Mouse (Mus musculus): ENCODE results near the gene Mapre3. TPM values are rescaled to one million over a fixed set of nuclear protein-coding genes. Genes with fewer than 3 reads are reported as not detected.
A peak's percentile ranks its signal among the peaks of the same experiment; 100 is the strongest.

Gene Mapre3
- total RNA-seq (2021), result 100 to 1,000 TPM; 210 to 224 TPM

GRCm38 (mm10) chr5:30814424-30815119 lies at the start of gene Mapre3:
Mapre3 (plus strand) TSS chr5:30814641.
- DNase-seq (ENCODE audit: low spot score in 2 of 2), result peak; percentile 93 to 96
- intact Hi-C loops (cut with DNase I), result no loop called here

GRCm38 (mm10) chr5:30765596-30766370 lies 48.7 kb upstream of the Mapre3 start:
- peak in 1 of 2 experiments; percentile 73 for DNase-seq (ENCODE audit: low spot score in 2 of 2)

GRCm38 (mm10) chr5:30768082-30768481 lies 46.4 kb upstream of the Mapre3 start:
- no peak for DNase-seq (ENCODE audit: low spot score in 2 of 2)
- intact Hi-C loops (cut with DNase I), result no loop called here

More at GRCm38 (mm10) chr5:30765596-30766370, 48.7 kb upstream of the Mapre3 start:
- intact Hi-C loops (cut with DNase I), result no loop called here

- DNase-seq (ENCODE audit: low spot score in 2 of 2), result no peak
- intact Hi-C loops (cut with DNase I), result no loop called here
Observed at GRCm38 (mm10) chr5:30768598-30768997, 45.8 kb upstream of the Mapre3 start.

GRCm38 (mm10) chr5:30769075-30769474 lies 45.4 kb upstream of the Mapre3 start:
- intact Hi-C loops (cut with DNase I), result no loop called here
- no peak for DNase-seq (ENCODE audit: low spot score in 2 of 2)

- intact Hi-C loops (cut with DNase I), result loop anchor here (1.0 kb wide), 2 partner anchors 65 to 87 kb away; no protein-coding TSS in a partner anchor
- peak; percentile 92 to 96 for DNase-seq (ENCODE audit: low spot score in 2 of 2)
Observed at GRCm38 (mm10) chr5:30774601-30775371, 39.7 kb upstream of the Mapre3 start.

GRCm38 (mm10) chr5:30780699-30781098 lies 33.7 kb upstream of the Mapre3 start:
- DNase-seq (ENCODE audit: low spot score in 2 of 2), result peak in 1 of 2 experiments; percentile 67
- intact Hi-C loops (cut with DNase I), result no loop called here

GRCm38 (mm10) chr5:30781147-30781546 lies 33.3 kb upstream of the Mapre3 start:
- intact Hi-C loops (cut with DNase I), result no loop called here
- DNase-seq (ENCODE audit: low spot score in 2 of 2), result no peak

GRCm38 (mm10) chr5:30787381-30787780 lies 27.1 kb upstream of the Mapre3 start:
- intact Hi-C loops (cut with DNase I), result no loop called here
- no peak for DNase-seq (ENCODE audit: low spot score in 2 of 2)

- intact Hi-C loops (cut with DNase I), result loop anchor here (10.0 kb wide), 1 partner anchor 575 kb away; no protein-coding TSS in a partner anchor
Observed at GRCm38 (mm10) chr5:30790047-30790446, 24.4 kb upstream of the Mapre3 start.

GRCm38 (mm10) chr5:30796125-30796524 lies 18.3 kb upstream of the Mapre3 start:
- intact Hi-C loops (cut with DNase I), result loop anchor here (1.0 to 10.0 kb wide), 2 partner anchors 87 to 581 kb away; no protein-coding TSS in a partner anchor
- DNase-seq (ENCODE audit: low spot score in 2 of 2), result peak; percentile 74 to 75

More at GRCm38 (mm10) chr5:30790047-30790446, 24.4 kb upstream of the Mapre3 start:
- DNase-seq (ENCODE audit: low spot score in 2 of 2), result peak in 1 of 2 experiments; percentile 60

GRCm38 (mm10) chr5:30797482-30797881 lies 17.0 kb upstream of the Mapre3 start:
- DNase-seq (ENCODE audit: low spot score in 2 of 2), result peak in 1 of 2 experiments; percentile 38
- intact Hi-C loops (cut with DNase I), result loop anchor here (10.0 kb wide), 1 partner anchor 583 kb away; no protein-coding TSS in a partner anchor

- no peak for DNase-seq (ENCODE audit: low spot score in 2 of 2)
- intact Hi-C loops (cut with DNase I), result loop anchor here (10.0 kb wide), 1 partner anchor 583 kb away; no protein-coding TSS in a partner anchor
Observed at GRCm38 (mm10) chr5:30797982-30798381, 16.5 kb upstream of the Mapre3 start.

GRCm38 (mm10) chr5:30798965-30799364 lies 15.5 kb upstream of the Mapre3 start:
- intact Hi-C loops (cut with DNase I), result loop anchor here (10.0 kb wide), 1 partner anchor 584 kb away; no protein-coding TSS in a partner anchor
- no peak for DNase-seq (ENCODE audit: low spot score in 2 of 2)

- no peak for DNase-seq (ENCODE audit: low spot score in 2 of 2)
- intact Hi-C loops (cut with DNase I), result loop anchor here (5.0 kb wide), 1 partner anchor 199 kb away; no protein-coding TSS in a partner anchor
Observed at GRCm38 (mm10) chr5:30802724-30803467, 11.5 kb upstream of the Mapre3 start.

- DNase-seq (ENCODE audit: low spot score in 2 of 2), result peak; percentile 86 to 90
- intact Hi-C loops (cut with DNase I), result loop anchor here (2.0 kb wide), 2 partner anchors 51 to 111 kb away; no protein-coding TSS in a partner anchor
Observed at GRCm38 (mm10) chr5:30806106-30806505, 8.3 kb upstream of the Mapre3 start.

- no peak for DNase-seq (ENCODE audit: low spot score in 2 of 2)
- intact Hi-C loops (cut with DNase I), result no loop called here
Observed at GRCm38 (mm10) chr5:30815120-30815465, 652 bp downstream of the Mapre3 start.

- peak in 1 of 2 experiments; percentile 30 for DNase-seq (ENCODE audit: low spot score in 2 of 2)
- intact Hi-C loops (cut with DNase I), result no loop called here
Observed at GRCm38 (mm10) chr5:30816261-30816791, 1.9 kb downstream of the Mapre3 start.

Measured in left cerebral cortex, postnatal 25 days (tissue).